Mouse (Mus musculus) liver, adult 2 months (tissue): Measurements from ENCODE around the gene Riox1. TPM values are rescaled to one million over a fixed set of nuclear protein-coding genes. Genes with fewer than 3 reads are reported as not detected.

Experiments used
- DNase-seq: peaks from one replicate; pipeline ENCODE4 v3.0.0-alpha.2; 2011; ENCODE audit warnings: low read depth, low spot score; ENCODE audit errors: extremely low read depth
- H3K27ac ChIP-seq: fragments of 200-500 bp; replicated peaks from 2 replicates; pipeline ENCODE4 v1.5.1; 2012; ENCODE audit warnings: low read depth, mild to moderate bottlenecking, control low read depth, inconsistent platforms, low read length; ENCODE audit not compliant: insufficient read depth
- H3K27me3 ChIP-seq: fragments of 200-500 bp; 2 replicates; pipeline ENCODE4 v1.6.1; 2012; ENCODE audit warnings: mild to moderate bottlenecking, moderate library complexity, low read length, inconsistent platforms; ENCODE audit not compliant: control insufficient read depth, insufficient read depth
- H3K36me3 ChIP-seq: fragments of 200-500 bp; 2 replicates; pipeline ENCODE4 v1.6.1; 2012; ENCODE audit warnings: low read length, inconsistent platforms; ENCODE audit not compliant: control insufficient read depth, insufficient read depth
- H3K4me1 ChIP-seq: fragments of 200-500 bp; 2 replicates; pipeline ENCODE4 v1.6.1; 2011; ENCODE audit warnings: low read length; ENCODE audit not compliant: control insufficient read depth, insufficient read depth
- H3K4me3 ChIP-seq: fragments of 200-500 bp; 2 replicates; pipeline ENCODE4 v1.5.1; 2011; ENCODE audit warnings: low read depth, mild to moderate bottlenecking, control low read depth, low read length, moderate library complexity; ENCODE audit not compliant: insufficient read depth
- H3K79me2 ChIP-seq: fragments of 200-500 bp; 2 replicates; pipeline ENCODE4 v1.6.1; 2012; ENCODE audit warnings: inconsistent platforms, mild to moderate bottlenecking, low read length, moderate library complexity; ENCODE audit not compliant: control insufficient read depth, insufficient read depth
- H3K9ac ChIP-seq: fragments of 200-500 bp; 2 replicates; pipeline ENCODE4 v1.6.1; 2012; ENCODE audit warnings: low read depth, mild to moderate bottlenecking, control low read depth, inconsistent platforms, low read length
- CTCF ChIP-seq: fragments of 200-500 bp; IDR thresholded peaks from 2 replicates; pipeline ENCODE4 v1.5.1; 2011; ENCODE audit warnings: low read depth, low read length, control low read depth
- POLR2A ChIP-seq: fragments of 200-500 bp; IDR thresholded peaks from 2 replicates; pipeline ENCODE4 v1.6.1; 2011; ENCODE audit warnings: low read length, control low read depth; ENCODE audit not compliant: insufficient read depth; ENCODE audit errors: extremely low read depth
- WGBS: fragments of 180-500 bp; shearing (Covaris S2); methylation state at CpG from one replicate; pipeline ENCODE4 v1.1.7; 2018; 5-methylcytosine and 5-hydroxymethylcytosine counted together
- polyA plus RNA-seq: library from polyadenylated mRNA; depleted of rRNA; stranded (reverse); fragments of >200 nt; gene quantifications from 2 replicates; pipeline ENCODE4 v1.2.3, GENCODE M21; 2012; rRNA removed
- total RNA-seq: library from RNA; depleted of rRNA; stranded (reverse); fragments of >200 nt; gene quantifications from 2 replicates; pipeline ENCODE4 v1.2.3, GENCODE M21; 2014; rRNA removed

Gene Riox1
- total RNA-seq (3.7 and 4.0 TPM in 2 replicates), polyA plus RNA-seq (5.5 and 7.7 TPM in 2 replicates)

DNA sequence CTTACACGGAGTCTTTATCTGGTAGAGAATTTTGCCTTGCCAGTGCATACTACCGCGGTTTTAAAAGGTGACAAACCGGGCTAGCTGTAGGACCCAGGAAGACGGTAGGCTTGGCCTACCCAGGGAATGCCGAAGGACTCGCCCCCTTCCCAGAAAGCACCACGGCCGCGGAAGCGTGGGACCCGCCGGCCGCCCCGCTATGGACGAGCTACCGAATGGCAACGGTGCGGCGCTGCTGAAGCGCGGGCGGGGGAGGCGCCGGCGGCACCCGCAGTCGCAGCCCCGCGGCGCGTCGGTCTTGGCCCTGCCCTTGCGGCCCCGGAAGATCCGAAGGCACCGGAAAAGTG, at the start of gene Riox1:
TSS of gene Riox1 (plus strand) at position 116 of the 347 bp plus-strand sequence.
- under 1% methylated on average over 37 of the region's 37 CpGs for WGBS
- H3K27me3 ChIP-seq = no peaks in the 10 kb centered on the region
- peak; percentile 78 for DNase-seq

DNA sequence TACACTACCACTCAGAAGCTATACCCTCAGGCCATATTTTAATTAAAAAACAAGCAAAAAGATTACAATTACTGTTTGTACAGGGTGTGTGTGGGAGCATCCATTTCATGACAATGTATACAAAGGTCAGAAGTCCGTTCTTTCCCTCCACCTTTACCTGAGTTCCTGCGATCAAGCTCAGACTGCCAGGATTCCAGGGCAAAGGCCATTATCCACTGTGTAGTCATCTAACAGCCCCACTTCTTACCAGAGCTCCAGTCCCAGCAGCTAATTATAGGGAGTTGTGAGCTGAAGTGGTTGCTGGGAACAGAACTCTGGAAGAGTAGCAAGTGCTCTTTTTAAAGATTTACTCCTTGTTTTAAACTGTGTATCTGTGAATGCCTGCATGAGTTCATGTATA, 40.0 kb upstream of the Riox1 start:
- no peak for TF ChIP-seq CTCF
- TF ChIP-seq POLR2A = no peak
- peaks cover 10% of the 10 kb centered on the region; the same call in 1 of the 2 replicates for H3K36me3 ChIP-seq
- peaks cover 37% of the 10 kb centered on the region for H3K79me2 ChIP-seq
- H3K27me3 ChIP-seq = no peaks in the 10 kb centered on the region
- peak overlapping the region; percentile 46 for H3K27ac ChIP-seq
- DNase-seq = peak; percentile 80
- H3K4me1 ChIP-seq = peaks cover 23% of the 10 kb centered on the region
- H3K4me3 ChIP-seq = no peak overlapping the region
- no peak overlapping the region for H3K9ac ChIP-seq
- 17% methylated on average over 2 of the region's 2 CpGs for WGBS

More for the DNA sequence above, at the start of gene Riox1:
- Histone ChIP-seq H3K4me3 (peak within 1 kb of the TSS; percentile 77), H3K79me2 (peaks cover 5% of the 10 kb centered on the region; the same call in 1 of the 2 replicates), H3K36me3 (no peaks in the 10 kb centered on the region), H3K27ac (peak within 1 kb of the TSS; percentile 63), H3K4me1 (peaks cover 14% of the 10 kb centered on the region), H3K9ac (peak within 1 kb of the TSS; percentile 90)
- TF ChIP-seq CTCF = no peak
- peak; percentile 50; the same call in 1 of the 2 replicates for TF ChIP-seq POLR2A

DNA sequence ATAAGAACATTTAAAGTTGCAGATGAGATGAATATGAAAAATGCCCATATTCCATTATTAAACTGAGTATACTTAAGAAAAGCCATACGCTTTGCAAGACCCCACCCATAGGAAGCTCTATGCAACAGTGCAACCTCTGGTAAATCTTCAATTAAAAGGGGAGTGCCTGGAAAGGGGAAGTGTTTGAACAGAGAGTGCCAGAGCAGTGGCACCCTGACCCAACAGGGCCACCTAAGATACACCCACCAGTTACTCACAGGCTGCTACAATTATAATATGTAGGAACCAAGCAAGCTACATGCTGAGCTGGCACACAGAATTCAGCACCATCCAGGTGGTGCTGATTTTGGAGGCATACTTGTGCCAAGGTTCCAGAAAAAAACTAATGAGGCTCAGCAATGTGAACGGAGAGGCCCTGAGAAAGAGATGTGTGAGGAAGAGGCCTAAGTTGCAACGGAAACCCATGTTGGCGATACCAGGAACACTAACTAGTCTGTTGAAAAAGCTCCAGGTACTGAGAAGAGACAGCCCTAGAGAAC, 36.1 kb upstream of the Riox1 start:
- H3K36me3 ChIP-seq = peaks cover 9% of the 10 kb centered on the region
- WGBS = 26% methylated on average over 4 of the region's 4 CpGs
- no peak for DNase-seq
- no peak overlapping the region for H3K9ac ChIP-seq
- no peak overlapping the region for H3K4me3 ChIP-seq
- H3K4me1 ChIP-seq = peaks cover 24% of the 10 kb centered on the region
- H3K79me2 ChIP-seq = peaks cover 21% of the 10 kb centered on the region
- H3K27me3 ChIP-seq = no peaks in the 10 kb centered on the region
- H3K27ac ChIP-seq = peak overlapping the region; percentile 84
- no peak for TF ChIP-seq POLR2A
- TF ChIP-seq CTCF = no peak

DNA sequence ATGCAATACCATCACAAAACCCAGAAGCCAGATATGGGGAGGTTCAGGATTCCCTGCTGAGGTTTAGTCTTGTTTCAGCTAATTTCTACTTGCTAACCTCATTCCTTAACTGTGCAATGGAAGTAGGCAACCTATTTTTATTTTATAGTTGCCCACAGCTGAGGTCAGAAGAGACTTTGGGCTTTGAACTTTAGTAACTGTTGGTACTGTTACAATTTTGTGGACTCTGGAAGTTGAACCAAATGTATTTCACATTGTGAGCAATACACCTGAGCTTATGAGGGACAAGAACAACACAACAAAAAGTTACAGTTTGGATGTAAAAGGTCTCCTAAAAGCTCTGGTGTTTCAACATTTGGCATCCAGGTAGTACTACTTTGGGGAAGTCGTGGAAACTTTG, 35.6 kb upstream of the Riox1 start:
- H3K27ac ChIP-seq = peak overlapping the region; percentile 93
- peak; percentile 91 for DNase-seq
- 15% methylated on average over 1 of the region's 1 CpGs for WGBS

DNA sequence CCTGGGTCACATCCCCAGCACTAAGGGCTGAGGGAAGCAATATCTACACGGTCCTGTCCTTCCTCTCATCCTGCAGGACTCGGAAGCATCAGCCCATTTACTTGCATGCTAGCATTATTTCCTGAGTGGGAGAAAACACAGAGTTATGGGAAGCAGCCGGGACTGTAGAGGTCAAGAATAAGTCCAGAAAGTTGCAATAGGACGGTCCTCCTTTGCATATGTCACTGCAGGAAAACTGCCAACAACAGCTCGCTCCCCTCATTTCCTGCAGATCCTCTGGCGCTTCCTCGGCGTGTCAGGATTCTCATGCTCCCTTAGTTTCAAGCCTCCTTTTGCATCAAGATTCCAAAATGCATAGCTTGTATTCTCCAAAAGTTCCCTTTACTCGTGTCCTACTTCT, 33.5 kb upstream of the Riox1 start:
- Histone ChIP-seq H3K4me1 (peaks cover 23% of the 10 kb centered on the region), H3K9ac (no peak overlapping the region), H3K79me2 (peaks cover 23% of the 10 kb centered on the region), H3K4me3 (no peak overlapping the region), H3K27ac (no peak overlapping the region), H3K27me3 (no peaks in the 10 kb centered on the region), H3K36me3 (peaks cover 8% of the 10 kb centered on the region)
- no peak for DNase-seq
- TF ChIP-seq POLR2A (no peak), CTCF (no peak)
- 71% methylated on average over 9 of the region's 9 CpGs for WGBS

More for the DNA sequence above, 35.6 kb upstream of the Riox1 start:
- H3K9ac ChIP-seq = peak overlapping the region; percentile 46; the same call in 1 of the 2 replicates
- H3K4me3 ChIP-seq = no peak overlapping the region
- peaks cover 21% of the 10 kb centered on the region for H3K79me2 ChIP-seq
- no peaks in the 10 kb centered on the region for H3K27me3 ChIP-seq
- peaks cover 28% of the 10 kb centered on the region for H3K4me1 ChIP-seq
- TF ChIP-seq POLR2A = no peak
- H3K36me3 ChIP-seq = peaks cover 9% of the 10 kb centered on the region

DNA sequence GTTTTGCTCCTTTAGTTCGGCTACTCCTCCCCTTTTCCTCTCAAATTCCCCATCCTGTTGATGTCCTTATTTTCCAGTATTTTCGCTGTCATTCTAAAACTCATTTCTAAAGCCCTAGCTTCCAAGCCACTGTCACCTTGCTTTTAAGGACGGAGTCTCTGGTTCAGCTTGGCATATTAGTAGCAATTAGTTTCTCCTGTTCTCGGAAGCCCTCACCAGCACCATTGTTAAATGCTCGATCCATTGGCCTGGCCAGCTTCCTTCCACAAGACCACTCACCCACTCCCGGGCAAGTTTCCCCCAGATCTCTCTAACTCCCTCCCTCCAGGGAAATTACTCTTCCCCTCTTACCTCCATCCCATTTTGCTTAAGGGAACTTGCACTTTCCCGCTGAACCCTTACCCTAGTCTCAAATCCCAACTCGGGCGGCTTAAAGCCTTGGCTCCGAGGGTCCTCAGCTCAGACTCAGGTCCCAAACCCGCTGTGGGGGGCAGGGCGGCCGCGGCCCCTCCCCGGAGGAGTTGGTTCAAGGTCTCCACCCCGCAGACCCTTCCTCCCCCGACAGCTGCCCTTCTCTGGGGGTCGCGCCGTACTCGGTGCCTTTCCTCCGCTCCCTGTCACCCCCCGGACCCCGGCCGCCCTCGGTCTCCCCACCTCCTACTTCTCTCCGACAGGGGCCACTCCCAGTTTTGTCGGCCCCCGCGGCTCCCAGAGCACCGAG, 29.5 kb upstream of the Riox1 start:
- Histone ChIP-seq H3K79me2 (peaks cover 18% of the 10 kb centered on the region; the same call in 1 of the 2 replicates), H3K9ac (peak overlapping the region; percentile 98), H3K4me1 (peaks cover 28% of the 10 kb centered on the region), H3K4me3 (peak overlapping the region; percentile 86), H3K27ac (peak overlapping the region; percentile 89), H3K27me3 (no peaks in the 10 kb centered on the region), H3K36me3 (peaks cover 2% of the 10 kb centered on the region)
- WGBS = 2% methylated on average over 31 of the region's 31 CpGs
- DNase-seq = no peak
- TF ChIP-seq POLR2A (no peak), CTCF (no peak)
